Mouse (Mus musculus): Measurements from ENCODE around the gene Gins3.

DNA sequence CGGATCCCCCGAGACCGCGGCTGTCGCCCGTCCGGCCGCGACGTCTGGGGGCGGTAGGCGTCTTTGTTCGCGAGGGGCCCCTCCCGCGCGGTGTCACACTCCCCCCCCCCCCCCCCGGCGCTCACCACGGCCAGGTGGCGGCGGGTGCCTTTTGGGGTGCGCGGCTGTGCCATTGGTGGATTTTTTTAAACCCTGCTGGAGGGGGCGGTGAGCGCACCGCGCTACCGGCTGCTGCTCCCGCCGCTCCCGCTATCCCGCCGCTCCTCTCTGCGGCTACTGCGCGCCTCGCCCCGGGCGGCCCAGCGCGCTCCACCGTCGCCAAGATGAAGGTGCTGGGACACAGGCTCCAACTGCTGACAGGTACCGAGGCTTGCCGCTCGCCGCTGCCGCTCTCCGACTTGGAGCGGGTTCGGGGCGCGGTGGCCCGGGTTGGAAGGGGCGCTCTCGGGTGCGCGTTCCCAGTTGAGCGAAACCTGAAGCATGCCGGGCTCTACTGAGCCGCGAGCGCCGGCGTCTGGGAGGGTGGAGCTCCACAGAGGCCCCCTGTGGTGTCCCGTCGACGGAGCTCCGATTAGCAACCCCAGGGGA is 44.9 kb downstream of the Gins3 start:
- TF ChIP-seq MAX (IDR thresholded peaks at IDR 0.05) (no peak), CTCF (IDR thresholded peaks at IDR 0.05; ENCODE audit: control insufficient read depth, insufficient read depth, insufficient read length) (no peak), FOSL1 (IDR thresholded peaks at IDR 0.05; ENCODE audit: insufficient read depth, low read length, poor library complexity, severe bottlenecking) (no peak), USF1 (IDR thresholded peaks at IDR 0.05; ENCODE audit: low read depth) (no peak), CEBPB (IDR thresholded peaks at IDR 0.05; ENCODE audit: low read depth) (no peak), MYOD1 (IDR thresholded peaks at IDR 0.05; ENCODE audit: control insufficient read depth, insufficient read length, low read depth) (no peak)

Measured in C2C12 (cell line).